Mouse (Mus musculus) monocyte, adult 5-6 weeks (primary cell): ENCODE measurements around the gene Lat. TPM values are rescaled to one million over a fixed set of nuclear protein-coding genes. Genes with fewer than 3 reads are reported as not detected.
"Not testable (repeated sequence)": the region's sequence is repeated elsewhere in the genome, so short reads cannot be mapped to it uniquely, and the experiment has no call there.

Source experiments
- ATAC-seq: fragments of 153-309, 156-312 bp; replicated peaks from 2 replicates; pipeline ENCODE4 v1.8.0; 2017; ENCODE audit warnings: mild to moderate bottlenecking; ENCODE audit not compliant: low TSS enrichment, insufficient number of reproducible peaks, severe bottlenecking, poor library complexity, low FRiP score
- total RNA-seq: library from RNA; stranded (forward); fragments of 200-1000, 200-491, 200-594 nt; gene quantifications from 3 replicates; pipeline ENCODE4 v1.2.3, GENCODE M21; 2017

Gene Lat
- 14.9 to 47.4 TPM (median 19.3 TPM) in 3 replicates for total RNA-seq

DNA sequence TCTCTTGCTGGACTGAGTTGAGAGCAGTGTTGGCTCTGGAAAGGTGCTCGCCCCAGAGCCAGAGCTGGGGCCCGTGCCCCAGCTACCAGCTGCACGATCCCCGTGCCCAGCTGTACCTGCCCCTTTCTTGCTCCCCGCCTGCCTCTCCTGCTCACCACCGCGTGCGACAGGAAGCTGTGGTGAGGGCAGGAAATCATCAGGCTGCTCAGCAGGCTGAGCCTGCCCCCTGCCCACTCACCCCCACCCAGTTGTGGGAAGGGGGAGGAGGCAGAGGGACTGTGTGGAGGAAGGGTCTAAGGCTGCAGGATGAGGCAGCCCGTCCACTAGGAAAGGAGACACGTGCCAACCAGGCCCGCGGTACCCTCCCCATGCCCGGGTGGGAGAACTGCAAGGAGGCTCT lies at the start of gene Lat:
Gene Lat, minus strand, starts transcription at position 178 of the 400 bp plus-strand sequence.
- no peak for ATAC-seq

DNA sequence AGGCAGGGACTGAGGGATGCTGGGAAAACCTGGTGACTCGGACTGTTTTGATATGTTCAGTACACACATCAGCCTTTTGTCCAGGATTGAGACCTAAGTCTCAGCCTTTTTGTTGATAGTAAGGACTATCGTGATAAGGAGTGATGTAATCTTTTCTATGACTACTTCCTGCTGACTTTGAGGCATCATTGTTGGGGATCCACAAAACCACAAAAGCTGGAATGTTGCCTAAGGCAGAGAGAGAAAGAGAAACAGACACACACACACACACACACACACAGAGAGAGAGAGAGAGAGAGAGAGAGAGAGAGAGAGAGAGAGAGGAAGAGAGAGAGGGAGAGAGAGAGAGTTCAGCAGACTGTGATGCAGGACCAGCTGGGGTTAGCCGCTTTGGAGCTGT lies 49.1 kb upstream of the Lat start:
- ATAC-seq, result no peak

DNA sequence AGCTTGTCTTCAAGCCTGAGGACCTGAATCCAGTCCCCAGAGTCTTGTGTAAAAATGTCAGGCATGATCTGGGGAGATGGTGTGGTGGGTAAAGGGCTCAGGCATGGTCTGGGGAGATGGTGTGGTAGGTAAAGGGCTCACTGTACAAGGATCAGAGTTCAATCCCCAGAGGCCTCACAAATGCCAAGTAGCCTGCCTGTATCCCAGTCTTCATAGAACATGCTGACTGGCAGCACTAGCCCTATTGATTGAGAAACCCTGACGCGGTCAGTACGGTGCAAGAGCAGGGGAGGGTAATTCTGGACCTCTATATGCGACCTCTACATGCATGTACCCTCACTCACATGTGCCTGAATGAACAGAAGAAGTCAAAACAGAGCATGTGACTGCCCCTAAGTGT lies 48.2 kb upstream of the Lat start:
- ATAC-seq, result no peak

DNA sequence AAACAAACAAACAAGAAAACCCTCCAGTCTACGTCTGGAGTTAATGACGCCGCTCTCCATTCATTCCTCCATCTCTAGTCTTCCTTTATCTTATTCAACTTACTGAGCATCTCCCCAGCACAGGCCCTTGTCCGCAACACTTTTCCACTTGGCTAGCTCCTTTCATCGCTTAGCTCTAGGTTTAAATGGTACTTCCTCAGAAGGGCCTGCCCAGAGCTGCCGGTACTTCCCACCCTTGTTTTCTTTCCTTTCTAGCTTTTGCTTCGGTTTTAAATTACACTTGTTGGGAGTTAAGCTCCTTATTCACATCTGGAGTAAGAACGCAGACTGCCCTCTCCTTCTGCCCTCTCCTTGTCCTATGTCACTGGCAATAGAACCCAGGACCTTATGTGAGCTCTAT lies 47.7 kb upstream of the Lat start:
- no peak for ATAC-seq

DNA sequence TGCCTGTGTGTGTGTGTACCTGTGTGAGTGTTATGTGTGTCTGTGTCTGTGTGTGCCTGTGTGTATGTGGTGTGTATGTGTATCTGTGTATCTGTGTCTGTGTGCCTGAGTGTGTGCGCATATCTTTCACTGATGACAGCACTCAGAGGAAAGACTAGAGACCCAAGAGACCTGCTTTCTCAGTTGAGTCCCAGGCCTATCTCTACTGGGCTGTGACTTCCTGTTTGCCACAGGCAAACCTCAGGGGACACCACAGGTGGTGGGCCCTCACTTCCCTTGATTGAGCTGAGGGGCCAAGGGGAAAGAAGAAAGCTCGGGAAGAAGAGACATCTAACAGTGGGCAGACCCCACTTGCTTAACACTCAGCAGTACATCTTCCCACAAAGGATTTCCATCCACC lies 47.2 kb upstream of the Lat start:
- peak; percentile 57 for ATAC-seq

DNA sequence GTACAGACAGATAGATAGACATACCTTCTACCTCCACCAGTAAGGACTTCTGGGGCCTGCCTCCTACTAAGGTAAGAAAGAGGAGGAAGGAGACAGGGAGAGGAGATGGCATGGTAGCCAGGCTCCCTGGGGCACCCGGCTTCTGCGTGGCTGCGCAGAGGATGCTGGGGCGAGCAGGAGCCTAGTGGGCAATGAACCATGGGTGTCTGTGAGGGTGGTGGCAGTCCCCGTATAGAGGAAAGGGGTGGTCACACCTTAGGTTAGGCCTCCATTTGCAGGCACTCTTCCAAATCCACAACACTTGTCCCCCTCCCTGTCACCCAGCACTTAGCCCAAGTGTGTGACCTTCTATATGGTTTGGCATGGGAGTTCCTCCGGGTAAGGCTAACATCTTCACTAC lies 45.4 kb upstream of the Lat start, which contains the start of gene Cd19:
Gene Cd19, minus strand, starts transcription at position 165 of the 400 bp plus-strand sequence.
- ATAC-seq, result no peak

DNA sequence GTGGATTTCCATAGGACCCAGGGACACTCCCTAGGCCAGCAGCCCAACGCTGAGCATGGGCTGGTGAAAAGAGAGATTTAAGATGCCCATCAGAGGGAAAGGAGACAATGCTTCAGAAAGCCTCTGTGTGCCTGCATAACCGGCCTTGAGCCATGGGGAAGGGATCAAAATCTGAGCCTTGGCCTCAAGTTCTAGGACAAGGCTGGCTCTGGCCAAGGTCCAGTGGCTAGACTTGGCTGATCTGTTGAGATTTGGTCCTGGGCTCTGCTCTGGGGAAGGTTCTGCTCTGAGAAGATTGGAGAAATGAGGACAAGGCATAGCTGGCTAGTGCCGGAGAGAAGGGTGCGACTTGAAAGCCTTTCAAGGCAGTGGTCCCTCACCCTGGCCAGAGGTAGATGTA lies 41.7 kb upstream of the Lat start:
- no peak for ATAC-seq

DNA sequence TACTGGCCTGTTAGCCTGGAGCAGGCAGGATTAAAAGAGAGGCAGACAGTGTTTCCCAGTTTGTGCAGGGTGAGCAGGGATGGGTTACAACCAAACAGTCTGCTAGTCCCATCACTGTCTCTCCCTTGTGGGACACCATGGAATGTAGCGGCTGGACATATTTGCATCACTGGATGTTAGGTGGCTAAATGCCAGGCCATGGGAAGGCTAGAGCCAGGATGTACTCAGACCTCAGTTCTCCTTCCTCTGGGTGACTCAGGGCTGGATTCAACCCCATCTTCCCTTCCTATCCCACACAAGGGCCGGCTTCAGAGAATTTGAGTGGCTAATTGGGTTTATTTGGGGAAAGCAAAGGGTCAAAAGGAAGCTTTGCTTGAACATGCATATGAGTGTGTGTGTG lies 39.3 kb upstream of the Lat start:
- no peak for ATAC-seq

DNA sequence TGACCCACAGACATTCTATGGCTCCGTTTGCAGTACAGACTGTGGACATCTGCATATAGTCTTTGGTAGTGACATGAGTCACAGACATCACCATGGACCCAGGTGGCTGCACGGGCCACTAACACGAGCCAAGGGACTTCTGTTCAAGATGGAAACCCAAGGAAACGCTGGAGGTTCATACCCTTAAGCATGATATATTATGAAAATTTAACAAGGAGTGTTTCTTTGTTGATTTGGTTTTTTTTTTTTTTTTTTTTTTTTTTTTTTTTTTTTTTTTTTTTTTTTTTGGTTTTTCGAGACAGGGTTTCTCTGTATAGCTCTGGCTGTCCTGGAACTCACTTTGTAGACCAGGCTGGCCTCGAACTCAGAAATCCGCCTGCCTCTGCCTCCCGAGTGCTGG lies 33.1 kb upstream of the Lat start:
- ATAC-seq, result not testable (repeated sequence)

DNA sequence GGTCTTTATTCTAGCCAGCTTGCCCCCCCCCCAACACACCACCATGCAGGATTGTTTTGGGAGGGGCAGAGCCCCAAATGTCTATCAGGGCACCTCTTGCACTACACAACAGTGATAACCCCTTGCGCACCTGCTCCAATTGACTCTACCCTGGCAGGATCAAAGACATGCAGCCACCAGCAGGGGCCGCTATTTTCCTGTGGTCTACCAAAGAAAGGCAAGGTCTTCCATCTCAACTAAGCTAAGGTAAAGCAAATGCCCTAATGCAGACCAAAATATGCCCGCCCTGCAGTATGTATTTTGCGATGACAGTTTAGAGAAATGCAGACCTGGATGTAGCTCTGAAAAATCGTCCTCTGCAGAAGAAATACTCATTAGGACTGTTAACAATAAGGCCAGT lies 30.2 kb upstream of the Lat start:
- ATAC-seq, result peak; percentile 44

DNA sequence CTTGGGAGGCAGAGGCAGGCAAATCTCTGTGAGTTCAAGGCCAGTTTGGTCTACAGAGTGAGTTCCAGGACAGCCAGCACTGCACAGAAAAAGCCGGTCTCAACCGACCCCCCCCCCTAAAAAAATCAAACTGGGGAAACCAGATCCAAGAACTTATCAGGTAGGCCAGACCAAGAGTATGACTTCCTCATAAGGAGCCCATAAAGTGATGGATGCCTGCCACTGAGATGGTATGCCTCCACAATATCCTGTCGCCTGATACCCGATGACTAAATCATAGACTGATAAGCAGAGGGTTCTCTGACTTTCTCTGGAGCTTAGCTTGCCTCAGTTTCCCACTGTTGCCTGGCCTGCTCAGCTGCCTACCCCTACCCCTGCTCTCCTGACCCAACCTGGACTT lies 28.5 kb upstream of the Lat start:
- no peak for ATAC-seq

DNA sequence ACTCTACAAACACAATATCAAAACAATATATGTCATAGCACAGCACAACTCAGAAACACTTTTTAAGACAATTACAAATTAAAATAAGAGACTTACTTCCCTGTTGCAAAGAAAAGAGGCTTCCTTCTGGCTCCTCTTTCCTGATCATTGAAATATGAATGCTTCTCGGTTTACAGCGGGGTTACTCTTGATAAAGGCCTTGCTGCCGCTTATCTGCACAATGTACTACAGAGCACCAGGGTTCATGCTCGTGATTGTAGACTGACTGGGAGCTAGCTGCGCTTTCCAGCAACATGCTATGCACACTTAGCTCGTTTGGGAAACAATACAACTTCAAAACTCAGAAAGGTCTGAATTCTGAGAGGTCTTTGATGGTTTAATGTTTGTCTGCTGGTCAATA lies 27.9 kb upstream of the Lat start:
- ATAC-seq, result no peak

DNA sequence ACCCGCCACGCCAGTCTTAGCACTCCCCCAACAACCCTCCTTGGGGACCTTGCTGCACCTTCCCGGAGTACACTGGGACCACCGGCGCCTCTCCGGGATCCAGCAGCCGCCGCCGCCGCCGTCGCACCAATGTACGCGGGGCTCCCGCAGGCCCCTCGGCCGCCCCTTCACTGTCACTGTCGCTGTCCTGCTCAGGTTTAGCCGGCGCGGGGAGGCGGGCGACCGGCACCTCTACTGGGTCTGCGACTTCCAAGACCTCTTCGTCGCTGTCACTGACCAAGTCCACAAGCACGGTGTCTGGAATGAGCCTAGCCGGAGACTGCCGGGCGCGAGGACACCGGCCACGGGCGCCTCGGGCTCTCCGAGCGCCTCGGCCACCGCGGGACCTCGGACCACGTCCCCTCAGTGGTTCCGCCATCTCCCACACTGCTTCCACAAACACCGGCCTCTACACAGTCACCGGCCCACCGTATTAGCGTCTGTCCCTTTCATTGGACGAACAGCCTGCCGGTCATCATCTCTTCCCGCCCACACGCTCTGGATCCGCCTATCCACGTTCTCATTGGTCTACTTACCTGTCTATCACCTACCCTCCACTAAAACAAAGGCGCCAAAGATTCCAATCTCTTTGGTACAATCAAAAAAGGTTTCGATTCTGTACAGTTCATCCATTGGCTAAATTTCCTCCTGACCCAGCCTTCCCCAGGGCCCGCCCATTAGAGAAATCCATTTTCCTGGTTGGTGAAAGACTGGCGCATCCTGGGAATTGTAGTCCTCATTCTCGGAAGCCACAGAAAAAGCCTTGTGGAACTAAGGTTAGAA lies 27.1 kb upstream of the Lat start, which contains the start of gene Nfatc2ip:
Gene Nfatc2ip, minus strand, starts transcription at position 440 of the 822 bp plus-strand sequence.
- peak; percentile 99 for ATAC-seq

DNA sequence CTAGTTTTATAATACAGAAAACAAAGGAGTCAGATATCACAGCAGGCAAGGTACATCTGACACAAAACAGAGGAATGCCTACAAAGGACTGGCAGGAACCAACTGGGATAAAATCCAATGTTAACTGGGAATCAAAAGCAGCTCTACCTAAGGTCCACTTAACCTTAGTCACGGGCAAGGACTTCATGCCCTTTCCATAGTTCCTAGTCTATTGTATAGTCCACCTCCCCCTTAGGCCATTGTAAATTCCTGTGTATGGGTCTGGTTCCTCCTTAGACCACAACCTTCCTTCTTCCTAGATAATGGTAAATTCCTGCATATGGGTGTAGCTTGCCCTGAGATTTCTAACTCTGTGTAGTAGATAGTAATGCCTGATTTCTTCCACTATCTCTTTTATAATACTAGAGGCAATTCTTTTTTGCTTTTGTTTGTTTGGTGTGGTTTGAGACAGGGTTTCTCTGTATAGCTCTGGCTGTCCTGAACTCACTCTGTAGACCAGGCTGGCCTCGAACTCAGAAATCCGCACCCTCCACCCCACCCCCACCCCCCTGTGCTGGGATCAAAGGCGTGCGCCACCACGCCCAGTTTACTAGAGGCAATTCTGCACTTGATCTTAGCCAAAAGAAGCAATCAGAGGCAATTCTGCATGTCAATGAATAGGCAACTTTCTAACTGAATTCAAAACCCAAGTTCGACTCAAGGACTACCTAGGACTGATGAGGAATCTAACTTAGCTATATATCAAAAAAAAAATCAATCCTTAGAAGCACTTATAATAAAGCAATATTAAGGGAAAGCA lies 22.9 kb upstream of the Lat start:
- ATAC-seq, result not testable (repeated sequence)

DNA sequence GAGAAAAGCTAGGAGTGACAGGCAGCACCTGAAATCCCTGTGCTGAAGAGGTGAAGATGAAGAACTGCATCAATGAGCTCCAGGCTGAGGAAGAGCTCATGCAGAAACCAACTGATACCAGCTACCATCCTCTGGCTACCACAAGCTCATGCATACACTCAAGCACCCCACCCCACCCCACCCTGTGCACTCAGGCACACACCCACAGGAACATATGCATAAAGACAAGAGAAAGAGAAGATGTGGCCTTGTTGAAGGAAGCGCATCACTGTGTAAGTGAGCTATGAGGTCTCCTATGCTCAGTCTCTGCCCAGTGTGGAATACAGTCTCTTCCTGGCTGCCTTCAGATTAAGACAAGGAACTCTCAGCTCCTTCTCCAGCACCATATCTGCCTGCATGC lies 18.8 kb upstream of the Lat start:
- ATAC-seq, result no peak

DNA sequence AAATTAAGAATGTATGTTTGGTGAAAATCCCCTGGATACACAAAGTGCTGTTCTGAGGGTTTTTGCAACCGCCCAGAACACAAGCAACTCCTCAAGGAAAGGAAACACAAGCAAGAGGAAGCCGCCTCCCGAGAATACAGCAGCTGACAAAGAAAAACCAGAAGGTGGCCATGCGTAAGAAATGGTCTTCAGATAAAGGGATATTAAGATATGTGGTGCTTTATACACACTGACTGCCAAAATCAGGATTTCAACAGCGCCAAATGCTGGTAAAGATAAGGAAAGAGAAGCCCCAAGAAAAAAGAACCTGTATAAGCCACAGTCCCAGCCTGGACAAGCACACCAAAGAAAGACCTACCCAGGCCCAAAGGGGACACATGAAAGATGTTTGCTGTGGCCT lies 14.2 kb upstream of the Lat start:
- no peak for ATAC-seq

DNA sequence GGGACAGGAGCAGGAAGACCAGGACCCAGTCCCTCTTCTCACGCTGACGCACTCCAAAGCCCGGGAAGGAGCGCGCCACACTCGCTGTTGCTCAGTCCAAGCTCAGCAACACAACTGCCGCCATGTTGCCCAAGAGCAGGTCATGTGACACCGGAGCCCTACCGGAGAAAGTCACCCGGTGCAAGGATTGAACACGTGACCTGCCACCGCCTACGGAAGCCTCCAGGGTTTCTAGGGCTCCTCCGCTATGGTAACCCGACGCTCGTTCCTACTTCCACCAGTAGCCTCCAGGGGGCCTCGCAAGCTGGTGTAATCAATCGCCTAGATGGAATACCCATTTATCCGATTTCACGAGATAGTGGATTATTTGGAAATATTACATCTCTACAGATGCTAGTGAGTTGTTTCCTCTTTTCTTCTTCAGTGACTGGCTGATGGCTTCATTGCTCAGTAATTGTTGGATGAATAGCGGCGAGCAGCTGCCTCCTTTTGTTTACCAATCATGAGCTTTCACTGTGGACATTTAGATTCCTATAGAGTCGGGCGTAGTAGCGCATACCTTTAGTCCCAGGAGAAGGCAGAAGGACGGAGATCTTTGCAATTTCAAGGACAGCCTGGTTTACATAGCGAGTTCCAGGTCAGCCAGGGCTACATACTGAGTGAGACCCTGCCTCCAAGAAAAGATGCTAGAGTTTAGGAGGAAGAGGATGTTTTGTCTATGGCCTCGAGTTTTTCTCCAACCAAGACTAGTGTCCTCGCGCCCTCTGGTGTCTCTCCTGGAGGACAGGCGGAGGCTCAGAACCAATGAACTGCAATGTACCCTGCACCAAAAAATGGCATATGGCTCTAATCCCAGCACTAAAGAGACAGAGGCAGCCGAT lies 8.1 kb upstream of the Lat start, which contains the start of gene Spns1:
Gene Spns1, minus strand, starts transcription at position 173 of the 881 bp plus-strand sequence.
- ATAC-seq, result peak; percentile 96

DNA sequence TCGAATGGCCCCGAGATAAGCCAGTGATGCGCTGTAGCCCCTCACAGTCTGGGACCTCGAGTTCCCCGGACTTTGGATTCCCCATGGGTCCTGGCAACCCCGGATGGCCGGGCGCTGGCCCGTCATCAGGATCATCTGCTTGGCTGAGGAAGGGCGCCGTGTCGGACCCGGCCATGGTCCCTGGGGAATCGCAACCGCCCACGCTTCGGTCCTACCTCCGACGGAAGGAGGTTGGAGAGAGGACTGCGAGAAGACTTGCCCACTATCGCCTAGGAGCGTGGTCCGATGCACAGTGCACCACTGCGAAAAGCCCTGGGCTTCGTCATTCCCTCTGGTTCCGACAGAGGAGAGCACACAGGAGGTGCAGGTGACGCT lies 7.5 kb upstream of the Lat start:
- no peak for ATAC-seq

DNA sequence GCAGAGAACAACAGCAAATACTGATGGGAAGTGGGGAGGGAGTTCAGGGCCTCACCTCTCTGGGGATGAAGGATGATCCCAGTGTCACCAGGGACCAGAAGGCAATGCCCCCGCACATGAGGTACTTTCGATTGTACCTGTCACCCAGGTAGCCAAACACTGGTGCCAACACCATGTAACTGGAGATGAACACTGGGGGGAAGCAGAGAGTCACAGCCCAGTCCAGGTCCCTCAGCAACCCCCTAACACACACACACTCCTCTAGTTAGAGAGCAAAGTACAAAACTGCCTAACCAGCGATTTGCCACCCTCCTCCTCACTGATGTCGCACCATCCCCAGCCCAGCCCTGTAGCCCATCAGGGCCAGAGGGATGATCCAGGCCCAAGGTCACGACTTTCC lies 5.6 kb upstream of the Lat start:
- no peak for ATAC-seq
